Mouse (Mus musculus) liver, adult 2 months (tissue): ENCODE data around the gene Cavin3.

ENCODE experiments used
- CTCF ChIP-seq: fragments of 200-500 bp; IDR thresholded peaks from 2 replicates; pipeline ENCODE4 v1.5.1; 2011; ENCODE audit warnings: low read depth, low read length, control low read depth
- POLR2A ChIP-seq: fragments of 200-500 bp; IDR thresholded peaks from 2 replicates; pipeline ENCODE4 v1.6.1; 2011; ENCODE audit warnings: low read length, control low read depth; ENCODE audit not compliant: insufficient read depth; ENCODE audit errors: extremely low read depth

GRCm38 (mm10) chr7:105487104-105487876, 5.2 kb upstream of the Cavin3 start:
- TF ChIP-seq POLR2A (no peak), CTCF (no peak)
